Mouse (Mus musculus): ENCODE data around the gene Dach2. TPM values are rescaled to one million over a fixed set of nuclear protein-coding genes. Genes with fewer than 3 reads are reported as not detected.
"Not testable (repeated sequence)": the region's sequence is repeated elsewhere in the genome, so short reads cannot be mapped to it uniquely, and the experiment has no call there.

The Dach2 gene
- polyA plus RNA-seq (2012; fragmentation: generic; extraction: Trizol): 0.02 TPM

DNA sequence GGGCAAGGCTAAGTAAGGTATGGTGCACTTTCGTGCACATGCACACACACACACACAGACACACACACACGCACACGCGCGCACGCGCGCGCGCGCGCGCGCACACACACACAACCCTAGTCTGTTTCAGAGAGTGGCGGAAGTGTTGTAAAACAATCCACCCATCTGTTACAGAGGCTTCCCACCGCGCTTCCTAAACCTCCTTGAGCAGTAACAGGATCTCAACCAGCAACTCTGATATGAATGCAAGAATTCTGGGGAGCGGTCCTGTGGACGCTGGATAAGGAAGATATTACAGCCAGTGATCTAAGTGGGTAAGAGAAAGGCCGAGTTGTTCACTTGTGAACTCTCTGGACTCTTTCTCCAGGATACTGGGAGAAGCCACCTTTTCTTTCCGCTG lies at the start of gene Dach2:
Gene Dach2, plus strand, starts transcription at position 107 of the 400 bp plus-strand sequence.
- H3K4me2 ChIP-seq (ENCODE audit: low read depth): no peak within 1 kb of the TSS
- H3K4me3 ChIP-seq: no peak within 1 kb of the TSS
- H3K79me2 ChIP-seq (ENCODE audit: control insufficient read depth, insufficient read depth): no peaks in the 10 kb centered on the region
- no peak within 1 kb of the TSS for H3ac ChIP-seq (ENCODE audit: control insufficient read depth, insufficient read length)
- TF ChIP-seq POLR2AphosphoS2 (IDR thresholded peaks at IDR 0.05; ENCODE audit: insufficient read length, low read depth) (no peak), MYOG (IDR thresholded peaks at IDR 0.05; ENCODE audit: control insufficient read depth in 1 of 3, insufficient read depth in 1 of 3, insufficient read length in 2 of 3, low read depth in 2 of 3) (no peak), SRF (IDR thresholded peaks at IDR 0.05; ENCODE audit: control insufficient read depth, insufficient read length, low read depth) (no peak), E2F4 (IDR thresholded peaks at IDR 0.05; ENCODE audit: insufficient read depth) (no peak), TCF3 (IDR thresholded peaks at IDR 0.05; ENCODE audit: insufficient read length, low read depth) (no peak), USF1 (IDR thresholded peaks at IDR 0.05; ENCODE audit: low read depth) (no peak), MAX (IDR thresholded peaks at IDR 0.05; ENCODE audit: low read depth) (no peak), MYOD1 (IDR thresholded peaks at IDR 0.05; ENCODE audit: control insufficient read depth in 1 of 3, insufficient read length in 2 of 3, low read depth in 2 of 3) (no peak), TCF12 (IDR thresholded peaks at IDR 0.05; ENCODE audit: insufficient read depth, poor library complexity, severe bottlenecking) (no peak), POLR2A (IDR thresholded peaks at IDR 0.05; ENCODE audit: insufficient read length, low read depth) (no peak), REST (IDR thresholded peaks at IDR 0.05; ENCODE audit: insufficient read depth, insufficient read length) (no peak), CEBPB (IDR thresholded peaks at IDR 0.05; ENCODE audit: insufficient read depth, poor library complexity, severe bottlenecking) (no peak)
- H3K36me3 ChIP-seq (ENCODE audit: control insufficient read depth, insufficient read depth): no peaks in the 10 kb centered on the region
- H3K27me3 ChIP-seq (ENCODE audit: control insufficient read depth, insufficient read depth, insufficient read length): no peaks in the 10 kb centered on the region

DNA sequence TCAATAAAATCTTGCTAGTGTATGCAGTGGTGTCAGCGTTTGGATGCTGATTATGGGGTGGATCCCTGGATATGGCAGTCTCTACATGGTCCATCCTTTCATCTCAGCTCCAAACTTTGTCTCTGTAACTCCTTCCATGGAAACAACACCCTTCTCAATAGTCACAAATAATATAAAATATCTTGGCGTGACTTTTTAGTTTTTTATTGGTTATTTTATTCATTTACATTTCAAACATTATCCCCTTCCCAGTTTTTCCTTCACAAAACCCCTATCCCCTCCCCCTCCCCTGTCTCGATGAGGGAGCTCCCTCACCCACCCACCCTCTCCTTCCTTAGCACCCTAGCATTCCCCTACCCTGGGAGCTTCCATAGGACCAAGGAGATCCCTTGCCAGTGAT lies 44.9 kb upstream of the Dach2 start:
- not testable (repeated sequence) for H3ac ChIP-seq (ENCODE audit: control insufficient read depth, insufficient read length); H3K4me2 ChIP-seq (ENCODE audit: low read depth); H3K27me3 ChIP-seq (ENCODE audit: control insufficient read depth, insufficient read depth, insufficient read length); H3K79me2 ChIP-seq (ENCODE audit: control insufficient read depth, insufficient read depth); H3K36me3 ChIP-seq (ENCODE audit: control insufficient read depth, insufficient read depth); H3K4me3 ChIP-seq

DNA sequence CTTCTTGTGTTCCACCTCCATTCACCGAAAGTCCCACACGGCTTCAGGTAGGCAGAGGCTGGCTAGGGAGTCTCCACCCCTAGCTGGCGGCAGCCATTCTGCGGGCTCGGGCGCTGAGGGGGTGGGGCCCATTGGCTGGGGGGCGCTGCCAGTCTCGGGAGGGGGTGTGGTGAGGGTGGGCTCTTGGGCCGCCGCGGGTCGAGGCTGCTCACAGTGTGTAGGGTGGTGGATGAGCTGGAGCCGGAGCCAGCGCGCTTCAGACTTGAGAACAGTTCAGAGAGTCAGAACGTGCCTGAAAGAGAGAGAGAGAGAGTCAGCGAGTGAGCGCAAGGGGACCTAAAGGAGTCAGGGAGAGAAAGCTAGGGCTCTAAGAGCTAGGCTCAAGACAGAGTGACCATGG lies 721 bp downstream of the Dach2 start:
- Histone ChIP-seq H3K79me2 (ENCODE audit: control insufficient read depth, insufficient read depth) (no peaks in the 10 kb centered on the region), H3ac (ENCODE audit: control insufficient read depth, insufficient read length) (no peak overlapping the region)

DNA sequence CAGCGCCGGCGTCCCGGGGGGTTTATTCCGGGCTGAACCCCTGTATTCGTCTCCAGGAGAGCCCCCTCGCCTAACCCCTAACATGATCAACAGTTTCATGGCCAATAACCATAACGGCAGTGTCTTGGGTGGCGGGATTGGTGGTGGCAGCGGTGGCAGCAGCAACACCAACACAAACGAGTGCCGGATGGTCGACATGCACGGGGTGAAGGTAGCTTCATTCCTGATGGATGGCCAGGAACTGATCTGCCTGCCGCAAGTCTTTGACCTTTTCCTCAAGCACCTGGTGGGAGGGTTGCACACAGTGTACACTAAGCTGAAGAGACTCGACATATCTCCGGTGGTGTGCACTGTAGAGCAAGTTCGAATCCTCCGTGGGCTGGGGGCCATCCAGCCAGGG lies 1.2 kb downstream of the Dach2 start:
- no peak overlapping the region for H3K4me3 ChIP-seq
- TF ChIP-seq SRF (IDR thresholded peaks at IDR 0.05; ENCODE audit: control insufficient read depth, insufficient read length, low read depth): no peak
- no peak for TF ChIP-seq E2F4 (IDR thresholded peaks at IDR 0.05; ENCODE audit: insufficient read depth)
- no peak for TF ChIP-seq POLR2A (IDR thresholded peaks at IDR 0.05; ENCODE audit: insufficient read length, low read depth)
- TF ChIP-seq REST (IDR thresholded peaks at IDR 0.05; ENCODE audit: insufficient read depth, insufficient read length): no peak
- no peak for TF ChIP-seq MAX (IDR thresholded peaks at IDR 0.05; ENCODE audit: low read depth)
- TF ChIP-seq CEBPB (IDR thresholded peaks at IDR 0.05; ENCODE audit: insufficient read depth, poor library complexity, severe bottlenecking): no peak
- TF ChIP-seq USF1 (IDR thresholded peaks at IDR 0.05; ENCODE audit: low read depth): no peak
- TF ChIP-seq POLR2AphosphoS2 (IDR thresholded peaks at IDR 0.05; ENCODE audit: insufficient read length, low read depth): no peak
- no peak for TF ChIP-seq MYOG (IDR thresholded peaks at IDR 0.05; ENCODE audit: control insufficient read depth in 1 of 3, insufficient read depth in 1 of 3, insufficient read length in 2 of 3, low read depth in 2 of 3)
- TF ChIP-seq TCF12 (IDR thresholded peaks at IDR 0.05; ENCODE audit: insufficient read depth, poor library complexity, severe bottlenecking): no peak
- TF ChIP-seq MYOD1 (IDR thresholded peaks at IDR 0.05; ENCODE audit: control insufficient read depth in 1 of 3, insufficient read length in 2 of 3, low read depth in 2 of 3): no peak
- TF ChIP-seq TCF3 (IDR thresholded peaks at IDR 0.05; ENCODE audit: insufficient read length, low read depth): no peak
- H3ac ChIP-seq (ENCODE audit: control insufficient read depth, insufficient read length): no peak overlapping the region
- no peaks in the 10 kb centered on the region for H3K79me2 ChIP-seq (ENCODE audit: control insufficient read depth, insufficient read depth)
- H3K4me2 ChIP-seq (ENCODE audit: low read depth): no peak overlapping the region
- no peaks in the 10 kb centered on the region for H3K36me3 ChIP-seq (ENCODE audit: control insufficient read depth, insufficient read depth)
- no peaks in the 10 kb centered on the region for H3K27me3 ChIP-seq (ENCODE audit: control insufficient read depth, insufficient read depth, insufficient read length)

More for the DNA sequence above, 721 bp downstream of the Dach2 start:
- TF ChIP-seq USF1 (IDR thresholded peaks at IDR 0.05; ENCODE audit: low read depth): no peak
- no peak for TF ChIP-seq MYOD1 (IDR thresholded peaks at IDR 0.05; ENCODE audit: control insufficient read depth in 1 of 3, insufficient read length in 2 of 3, low read depth in 2 of 3)
- no peak for TF ChIP-seq REST (IDR thresholded peaks at IDR 0.05; ENCODE audit: insufficient read depth, insufficient read length)
- no peak for TF ChIP-seq TCF12 (IDR thresholded peaks at IDR 0.05; ENCODE audit: insufficient read depth, poor library complexity, severe bottlenecking)
- TF ChIP-seq E2F4 (IDR thresholded peaks at IDR 0.05; ENCODE audit: insufficient read depth): no peak
- no peak for TF ChIP-seq POLR2A (IDR thresholded peaks at IDR 0.05; ENCODE audit: insufficient read length, low read depth)
- no peak for TF ChIP-seq MAX (IDR thresholded peaks at IDR 0.05; ENCODE audit: low read depth)
- Histone ChIP-seq H3K36me3 (ENCODE audit: control insufficient read depth, insufficient read depth) (no peaks in the 10 kb centered on the region), H3K27me3 (ENCODE audit: control insufficient read depth, insufficient read depth, insufficient read length) (no peaks in the 10 kb centered on the region), H3K4me2 (ENCODE audit: low read depth) (no peak overlapping the region), H3K4me3 (no peak overlapping the region)

DNA sequence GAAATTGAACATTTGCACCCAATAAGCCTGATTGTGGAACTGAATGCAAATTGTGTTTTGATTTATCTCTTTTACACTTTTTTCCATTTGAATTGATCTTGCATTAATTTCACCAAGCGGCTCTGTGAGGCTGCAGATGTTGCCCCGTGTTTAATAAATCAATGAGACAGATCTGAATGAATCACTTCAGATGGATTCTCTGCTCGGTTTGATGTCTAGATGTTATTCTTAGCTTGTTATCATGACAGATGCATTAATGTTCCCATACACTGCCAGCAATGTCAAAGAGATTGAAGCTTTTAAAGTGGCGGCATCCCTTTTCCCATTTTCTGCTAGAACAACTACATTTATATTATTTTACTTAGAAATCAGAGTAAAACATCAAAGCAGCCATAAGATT lies 7.0 kb downstream of the Dach2 start:
- TF ChIP-seq MYOD1 (IDR thresholded peaks at IDR 0.05; ENCODE audit: control insufficient read depth in 1 of 3, insufficient read length in 2 of 3, low read depth in 2 of 3) (no peak), SRF (IDR thresholded peaks at IDR 0.05; ENCODE audit: control insufficient read depth, insufficient read length, low read depth) (no peak), CEBPB (IDR thresholded peaks at IDR 0.05; ENCODE audit: insufficient read depth, poor library complexity, severe bottlenecking) (no peak), POLR2A (IDR thresholded peaks at IDR 0.05; ENCODE audit: insufficient read length, low read depth) (no peak), TCF3 (IDR thresholded peaks at IDR 0.05; ENCODE audit: insufficient read length, low read depth) (no peak), REST (IDR thresholded peaks at IDR 0.05; ENCODE audit: insufficient read depth, insufficient read length) (no peak), USF1 (IDR thresholded peaks at IDR 0.05; ENCODE audit: low read depth) (no peak), POLR2AphosphoS2 (IDR thresholded peaks at IDR 0.05; ENCODE audit: insufficient read length, low read depth) (no peak), MAX (IDR thresholded peaks at IDR 0.05; ENCODE audit: low read depth) (no peak), MYOG (IDR thresholded peaks at IDR 0.05; ENCODE audit: control insufficient read depth in 1 of 3, insufficient read depth in 1 of 3, insufficient read length in 2 of 3, low read depth in 2 of 3) (no peak), E2F4 (IDR thresholded peaks at IDR 0.05; ENCODE audit: insufficient read depth) (no peak), TCF12 (IDR thresholded peaks at IDR 0.05; ENCODE audit: insufficient read depth, poor library complexity, severe bottlenecking) (no peak)
- H3K79me2 ChIP-seq (ENCODE audit: control insufficient read depth, insufficient read depth): no peaks in the 10 kb centered on the region
- no peaks in the 10 kb centered on the region for H3K27me3 ChIP-seq (ENCODE audit: control insufficient read depth, insufficient read depth, insufficient read length)
- no peaks in the 10 kb centered on the region for H3K36me3 ChIP-seq (ENCODE audit: control insufficient read depth, insufficient read depth)
- H3ac ChIP-seq (ENCODE audit: control insufficient read depth, insufficient read length): no peak overlapping the region
- H3K4me2 ChIP-seq (ENCODE audit: low read depth): no peak overlapping the region
- H3K4me3 ChIP-seq: no peak overlapping the region
